Mouse (Mus musculus): ENCODE measurements at regions not wholly inside any gene's neighbourhood (a gene's known extent, or its start where the extent isn't known, plus 50 kb on each side); places are given as distances from the start of the nearest gene placed in this dataset.
A peak's percentile ranks its signal among the peaks of the same experiment; 100 is the strongest.
"Not testable (repeated sequence)": the region's sequence is repeated elsewhere in the genome, so short reads cannot be mapped to it uniquely, and the experiment has no call there.

- no peak for DNase-seq
These were observed 330.3 kb upstream of the Tmc3 start for GRCm38 (mm10) chr7:83254411-83254810.

GRCm38 (mm10) chr7:83256236-83256784 lies 328.4 kb upstream of the Tmc3 start:
- DNase-seq = no peak

GRCm38 (mm10) chr7:83258363-83258916 lies 326.3 kb upstream of the Tmc3 start:
- no peak for DNase-seq

- DNase-seq = no peak
These were observed 323.2 kb upstream of the Tmc3 start for GRCm38 (mm10) chr7:83261489-83261888.

- DNase-seq = no peak
These were observed 294.6 kb upstream of the Tmc3 start for GRCm38 (mm10) chr7:83289915-83290773.

- no peak for DNase-seq
These were observed 277.6 kb upstream of the Tmc3 start for GRCm38 (mm10) chr7:83307112-83307511.

- DNase-seq = peak in 1 of 2 experiments; percentile 6
These were observed 272.6 kb upstream of the Tmc3 start for GRCm38 (mm10) chr7:83312172-83312571.

GRCm38 (mm10) chr7:83329809-83330412 lies 254.8 kb upstream of the Tmc3 start:
- DNase-seq = no peak

- no peak for DNase-seq
These were observed 237.5 kb upstream of the Tmc3 start for GRCm38 (mm10) chr7:83347103-83347754.

GRCm38 (mm10) chr7:83369191-83369590 lies 215.5 kb upstream of the Tmc3 start:
- no peak for DNase-seq

- no peak for DNase-seq
These were observed 215.1 kb upstream of the Tmc3 start for GRCm38 (mm10) chr7:83369605-83370004.

GRCm38 (mm10) chr7:83376826-83377225 lies 207.9 kb upstream of the Tmc3 start:
- DNase-seq = no peak

- DNase-seq = no peak
These were observed 203.1 kb upstream of the Tmc3 start for GRCm38 (mm10) chr7:83381381-83382181.

- DNase-seq = no peak
These were observed 201.8 kb upstream of the Tmc3 start for GRCm38 (mm10) chr7:83382803-83383363.

- DNase-seq = no peak
These were observed 193.3 kb upstream of the Tmc3 start for GRCm38 (mm10) chr7:83391388-83391787.

- no peak for DNase-seq
These were observed 192.5 kb upstream of the Tmc3 start for GRCm38 (mm10) chr7:83392181-83392580.

- no peak for DNase-seq
These were observed 192.1 kb upstream of the Tmc3 start for GRCm38 (mm10) chr7:83392625-83393024.

- no peak for DNase-seq
These were observed 190.6 kb upstream of the Tmc3 start for GRCm38 (mm10) chr7:83394156-83394555.

- DNase-seq = no peak
These were observed 185.1 kb upstream of the Tmc3 start for GRCm38 (mm10) chr7:83399668-83400067.

GRCm38 (mm10) chr7:83401001-83401400 lies 183.7 kb upstream of the Tmc3 start:
- no peak for DNase-seq

- not testable (repeated sequence) for DNase-seq
These were observed 172.0 kb upstream of the Tmc3 start for GRCm38 (mm10) chr7:83412745-83413144.
